Mouse (Mus musculus): Measurements from ENCODE around the gene Wnt10b.
"Not testable (repeated sequence)": the region's sequence is repeated elsewhere in the genome, so short reads cannot be mapped to it uniquely, and the experiment has no call there.

The Wnt10b gene

DNA sequence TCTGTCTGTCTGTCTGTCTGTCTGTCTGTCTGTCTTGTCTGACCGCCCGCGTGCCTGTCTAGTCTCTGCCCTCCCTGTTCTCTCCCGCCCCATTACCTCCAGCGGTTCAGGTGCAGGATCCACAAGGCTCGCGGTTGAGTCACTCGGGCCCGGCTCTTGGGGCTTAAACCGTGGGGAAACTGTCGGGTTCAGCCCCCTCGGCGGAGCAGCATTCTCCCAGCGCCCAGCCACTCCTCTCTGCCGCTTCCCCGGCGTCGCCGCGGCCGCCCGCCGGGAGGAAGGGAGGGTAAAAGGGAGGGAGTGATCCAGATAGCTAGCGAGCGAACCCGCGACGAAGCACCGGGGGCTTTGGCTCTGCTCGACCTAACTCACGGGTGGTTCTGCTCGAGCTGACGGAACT, at the start of gene Wnt10b:
TSS of gene Wnt10b (minus strand) at position 389 of the 400 bp plus-strand sequence.
- no peak for DNase-seq

DNA sequence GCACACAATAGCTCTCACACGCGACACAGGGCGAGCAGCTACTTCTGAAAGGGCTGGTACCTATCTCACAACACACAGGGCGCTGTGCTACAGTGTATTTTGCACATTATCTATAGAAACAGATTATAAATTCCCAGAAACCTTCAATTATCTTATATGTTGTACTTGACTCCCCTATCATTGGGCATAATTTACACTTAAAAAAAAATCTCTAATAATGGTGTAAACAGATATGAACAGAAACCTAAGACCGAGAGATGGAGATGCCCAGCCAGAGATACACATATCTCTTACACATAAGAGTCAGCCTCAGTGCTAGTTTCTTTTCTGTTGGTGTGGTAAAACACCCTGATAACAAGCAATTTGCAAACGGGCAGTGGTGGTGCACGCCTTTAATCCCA, 49.7 kb upstream of the Wnt10b start:
- DNase-seq, result no peak

DNA sequence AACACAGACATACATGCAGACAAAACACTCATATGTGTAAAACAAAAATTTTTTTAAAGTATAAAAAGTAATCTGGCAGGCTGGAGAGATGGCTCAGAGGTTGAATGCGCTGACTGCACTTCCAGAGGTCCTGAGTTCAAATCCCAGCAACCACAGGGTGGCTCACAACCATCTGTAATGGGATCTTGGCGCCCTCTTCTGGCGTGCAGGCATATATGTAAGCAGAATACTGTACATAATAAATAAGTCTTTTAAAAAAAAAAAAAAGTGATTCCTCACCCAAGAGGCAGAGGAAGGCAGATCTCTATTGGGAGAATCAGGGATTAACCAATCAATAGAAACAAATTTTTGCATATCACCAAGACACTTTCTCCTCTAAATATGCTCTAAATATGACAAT, 45.5 kb upstream of the Wnt10b start:
- DNase-seq, result no peak

DNA sequence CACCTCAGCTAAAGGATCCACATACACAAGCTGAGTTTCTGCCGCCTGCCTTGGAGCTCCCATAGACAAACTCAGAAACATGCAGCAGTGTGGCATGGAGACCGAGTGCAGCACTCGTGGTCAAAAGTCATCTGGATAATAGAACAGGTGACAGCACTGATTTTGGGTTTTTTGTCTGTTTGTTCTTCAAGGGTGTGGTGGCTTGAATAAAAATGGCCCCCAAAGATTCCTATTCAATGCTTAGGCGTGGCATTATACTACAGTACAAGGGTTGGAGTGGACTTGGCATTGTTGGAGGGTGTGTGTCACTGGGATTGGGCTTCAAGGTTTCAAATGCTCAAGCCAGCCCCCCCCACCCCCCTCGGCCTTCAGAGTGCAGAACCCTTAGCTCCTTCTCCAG, 44.2 kb upstream of the Wnt10b start:
- no peak for DNase-seq

DNA sequence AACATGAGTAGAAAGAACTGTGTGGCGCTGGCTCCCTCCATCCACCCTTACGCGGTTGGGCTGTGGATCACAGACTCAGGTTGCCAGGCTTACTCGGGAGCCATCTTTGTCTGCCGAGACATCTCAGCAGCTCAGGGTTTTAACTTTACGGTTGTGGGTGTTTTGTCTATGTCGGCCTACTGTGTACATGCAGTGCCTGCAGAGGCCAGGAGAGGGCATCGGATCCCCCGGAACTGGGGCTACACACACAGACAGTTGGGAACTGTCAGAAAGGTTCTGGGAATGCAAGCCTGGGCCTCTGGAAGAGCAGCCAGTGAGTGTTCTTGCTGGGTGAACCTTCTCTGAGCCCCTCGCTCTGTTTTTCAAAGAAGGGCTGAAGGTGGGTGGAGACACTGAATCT, 43.5 kb upstream of the Wnt10b start:
- DNase-seq, result no peak

DNA sequence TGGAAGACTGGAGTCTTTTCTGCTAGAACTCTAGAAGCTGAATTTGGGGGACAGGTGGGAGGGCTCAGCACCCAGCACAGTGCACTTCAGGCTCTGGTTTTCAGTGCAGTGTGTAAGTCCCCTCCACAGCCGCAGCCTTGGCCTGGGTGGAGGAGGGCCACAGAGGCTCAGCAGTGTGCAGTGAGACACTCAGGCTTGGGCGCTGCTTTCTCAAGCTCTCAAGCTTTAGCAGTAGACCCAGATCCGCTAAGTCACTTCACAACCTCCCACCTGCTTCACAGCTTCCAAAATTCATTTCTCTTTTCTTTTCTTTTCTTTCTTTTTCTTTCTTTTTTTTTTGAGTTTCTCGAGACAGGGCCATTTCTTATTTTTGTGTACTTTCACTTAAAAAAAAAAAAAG, 43.0 kb upstream of the Wnt10b start:
- DNase-seq, result no peak

DNA sequence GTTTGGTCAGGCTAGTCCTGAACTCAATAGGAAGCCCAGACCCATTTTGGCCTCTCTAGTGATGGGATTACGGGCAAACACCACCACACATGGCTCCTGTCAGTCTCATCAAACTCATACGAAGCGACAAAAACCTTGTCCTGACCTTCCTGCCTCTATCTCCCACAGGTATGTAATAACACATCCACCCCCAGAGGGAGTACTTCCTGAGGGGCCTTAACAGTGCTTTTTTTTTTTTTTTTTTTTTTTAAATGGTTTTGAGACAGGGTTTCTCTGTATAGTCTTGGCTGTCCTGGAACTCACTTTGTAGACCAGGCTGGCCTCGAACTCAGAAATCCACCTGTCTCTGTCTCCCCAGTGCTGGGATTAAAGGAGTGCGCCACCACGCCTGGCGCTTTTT, 40.2 kb upstream of the Wnt10b start:
- DNase-seq, result no peak

DNA sequence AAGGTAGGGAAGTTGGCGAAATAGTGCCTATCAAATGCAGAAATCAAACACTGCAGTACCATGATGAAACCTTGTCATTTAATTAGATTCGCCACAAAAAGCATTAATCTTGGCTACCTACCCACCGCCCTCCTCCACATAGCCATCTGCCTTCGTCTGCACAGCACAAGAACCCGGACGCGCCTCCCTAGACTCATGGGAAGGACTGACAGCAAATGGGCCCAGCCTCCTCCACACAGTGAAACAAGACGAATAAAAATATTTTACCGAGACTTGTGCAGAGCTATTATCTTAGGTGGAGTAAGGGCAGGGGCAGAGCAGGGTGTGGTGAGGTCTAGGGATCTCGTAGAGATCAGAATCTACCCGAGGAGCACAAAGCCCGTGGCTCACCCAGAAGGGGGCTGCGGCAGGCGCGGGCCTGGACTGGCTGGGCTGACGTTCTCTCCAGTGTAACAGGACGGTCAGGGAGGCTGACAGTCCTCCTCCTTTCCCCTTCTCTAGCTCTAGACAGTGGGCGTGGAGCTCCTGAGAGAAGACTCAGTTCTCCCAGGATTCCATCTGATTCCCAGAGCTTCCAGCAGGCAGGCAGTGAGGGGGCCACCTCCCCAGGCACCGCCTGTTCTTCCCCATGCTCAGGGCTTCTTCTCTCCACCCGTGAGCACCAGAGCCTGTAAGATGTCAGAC, 34.9 kb upstream of the Wnt10b start:
- DNase-seq, result no peak

DNA sequence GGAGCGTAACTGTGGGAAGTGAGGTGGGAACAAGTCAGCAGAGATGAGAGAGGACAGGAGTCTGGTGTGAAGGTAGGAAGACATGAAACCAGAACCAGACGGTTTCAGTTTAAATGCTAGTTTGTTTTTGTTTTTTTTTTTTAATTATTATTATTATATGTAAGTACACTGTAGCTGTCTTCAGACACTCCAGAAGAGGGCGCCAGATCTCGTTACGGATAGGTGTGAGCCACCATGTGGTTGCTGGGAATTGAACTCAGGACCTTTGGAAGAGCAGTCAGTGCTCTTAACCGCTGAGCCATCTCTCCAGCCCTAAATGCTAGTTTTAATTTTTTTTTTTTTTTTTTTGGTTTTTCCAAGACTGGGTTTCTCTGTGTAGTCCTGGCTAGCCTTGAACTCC, 32.3 kb upstream of the Wnt10b start:
- not testable (repeated sequence) for DNase-seq

DNA sequence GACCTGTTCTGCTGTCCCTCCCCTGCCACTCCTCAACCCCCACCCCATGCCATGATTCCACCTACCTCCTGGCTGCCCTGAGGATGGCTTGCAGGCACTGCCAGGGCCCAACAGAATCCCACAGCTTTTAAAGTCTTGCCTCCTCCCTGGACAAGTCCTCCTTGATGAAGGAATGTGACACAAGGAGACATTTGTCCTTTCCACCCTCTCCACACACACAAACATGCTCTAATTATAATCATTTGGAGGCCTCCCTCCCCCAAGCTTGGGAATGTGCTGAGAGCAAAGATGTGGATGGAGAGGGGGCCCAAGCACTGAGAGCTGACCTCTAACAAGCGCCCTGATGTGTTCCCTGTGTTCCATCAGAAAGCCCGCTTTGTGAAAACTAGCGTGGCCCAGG, 31.4 kb upstream of the Wnt10b start, which contains the start of gene Ddn:
TSS of gene Ddn (minus strand) at position 101 of the 400 bp plus-strand sequence.
- no peak for DNase-seq

DNA sequence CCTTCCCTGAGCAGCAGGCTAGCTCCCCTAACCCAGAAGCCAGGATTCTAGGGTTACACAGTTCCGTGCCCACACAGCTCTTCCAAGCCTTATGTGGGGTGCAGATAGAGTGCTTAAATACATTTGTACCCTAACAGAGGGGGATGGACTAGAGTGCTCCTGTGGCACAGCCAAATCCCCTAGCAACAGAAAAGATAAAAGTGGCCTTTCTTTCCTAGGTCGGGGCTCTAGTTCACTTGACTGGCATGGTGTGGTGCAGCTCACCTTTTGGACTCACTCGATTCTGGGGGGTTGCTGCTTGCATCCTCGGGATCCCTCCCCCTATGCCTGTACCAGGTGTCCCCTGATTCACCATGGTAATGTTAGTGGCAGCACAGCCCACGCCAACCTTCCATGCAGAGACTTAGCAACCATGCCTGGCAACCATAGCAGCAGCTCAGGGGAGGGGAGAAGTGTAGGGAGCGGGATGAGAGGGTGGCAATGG, 30.7 kb upstream of the Wnt10b start:
- no peak for DNase-seq

DNA sequence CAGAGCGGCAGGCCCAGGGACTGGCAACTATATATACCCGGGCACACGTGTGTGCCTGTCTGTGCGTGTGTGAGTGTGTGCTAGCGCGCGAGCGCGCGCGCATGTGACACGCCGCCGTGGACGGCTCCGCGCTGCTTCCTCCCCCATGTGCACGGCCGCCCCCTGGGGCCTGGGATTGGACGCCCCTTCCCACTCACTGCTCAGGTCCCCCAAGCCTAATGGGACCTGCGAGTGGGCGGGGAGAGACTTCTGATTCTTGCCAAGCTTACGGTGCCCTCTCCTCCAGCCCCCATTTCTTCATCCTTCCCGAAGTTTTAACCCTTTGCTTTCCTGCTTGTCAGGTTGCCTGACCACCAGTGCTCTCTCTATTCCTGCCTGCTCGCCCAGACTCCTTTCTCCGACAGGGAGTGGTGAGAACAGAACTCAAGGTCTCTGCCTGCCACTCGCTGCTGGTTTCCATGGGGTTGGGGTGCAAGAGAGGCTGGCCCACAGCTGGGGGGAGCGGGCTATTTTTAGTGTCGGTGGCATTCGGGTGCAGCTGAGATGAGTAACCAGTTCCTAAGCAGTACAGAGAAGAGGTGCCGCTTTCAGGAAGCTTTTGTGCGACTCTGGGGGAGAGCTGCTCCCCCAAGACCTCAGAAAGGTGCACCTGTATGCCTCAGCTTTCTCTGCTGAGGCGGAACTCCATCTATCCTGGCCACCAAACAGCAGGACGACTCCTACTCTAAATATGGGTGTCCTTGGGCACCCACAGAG, 30.1 kb upstream of the Wnt10b start:
- DNase-seq, result peak; percentile 55

DNA sequence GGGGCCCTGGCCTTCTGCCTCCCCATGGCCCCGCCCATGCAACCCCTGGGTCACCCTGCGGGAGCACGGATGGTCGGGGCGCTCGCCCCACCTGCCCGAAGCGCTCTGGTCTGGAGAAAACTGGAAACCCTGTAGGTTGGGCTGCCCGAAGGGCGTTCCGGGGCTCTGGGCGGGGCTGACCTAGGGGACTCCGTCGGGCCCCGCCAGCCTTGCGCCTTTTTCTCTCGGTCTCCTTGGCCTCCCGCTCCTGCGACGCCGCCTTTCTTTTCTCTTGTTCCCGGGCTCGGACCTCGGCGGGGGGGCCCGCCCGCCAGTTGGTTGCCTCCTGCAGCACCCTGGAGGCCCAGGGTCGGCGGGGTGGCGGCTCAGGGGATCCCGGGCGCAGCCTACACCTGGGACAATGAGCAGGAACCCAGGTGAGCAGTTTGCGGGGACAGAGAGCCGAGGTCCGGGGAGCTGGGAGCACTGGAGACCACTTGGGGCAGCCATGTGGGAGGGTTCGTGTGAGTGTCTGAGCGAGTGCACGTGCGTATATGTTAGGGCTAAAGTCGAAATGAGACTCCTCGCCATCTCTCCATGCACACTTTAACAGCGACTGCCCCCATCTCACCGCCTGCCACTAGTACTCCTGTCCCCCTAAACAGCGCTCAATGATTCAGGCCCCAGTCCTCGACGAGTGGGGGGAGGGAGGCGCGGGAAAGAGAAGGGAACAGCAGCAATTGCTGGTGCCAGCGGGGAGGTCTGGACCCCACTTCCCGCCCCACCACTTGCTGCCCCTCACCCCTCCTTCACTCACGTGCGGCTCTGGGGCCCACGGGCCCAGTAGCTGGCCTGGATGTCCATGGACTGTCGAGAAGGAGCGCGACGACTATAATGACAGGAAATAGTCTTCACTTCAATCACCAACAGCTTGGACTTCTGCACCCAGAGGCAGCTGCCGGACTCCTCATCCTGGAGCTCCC, 29.1 kb upstream of the Wnt10b start:
- peak; percentile 52 for DNase-seq

DNA sequence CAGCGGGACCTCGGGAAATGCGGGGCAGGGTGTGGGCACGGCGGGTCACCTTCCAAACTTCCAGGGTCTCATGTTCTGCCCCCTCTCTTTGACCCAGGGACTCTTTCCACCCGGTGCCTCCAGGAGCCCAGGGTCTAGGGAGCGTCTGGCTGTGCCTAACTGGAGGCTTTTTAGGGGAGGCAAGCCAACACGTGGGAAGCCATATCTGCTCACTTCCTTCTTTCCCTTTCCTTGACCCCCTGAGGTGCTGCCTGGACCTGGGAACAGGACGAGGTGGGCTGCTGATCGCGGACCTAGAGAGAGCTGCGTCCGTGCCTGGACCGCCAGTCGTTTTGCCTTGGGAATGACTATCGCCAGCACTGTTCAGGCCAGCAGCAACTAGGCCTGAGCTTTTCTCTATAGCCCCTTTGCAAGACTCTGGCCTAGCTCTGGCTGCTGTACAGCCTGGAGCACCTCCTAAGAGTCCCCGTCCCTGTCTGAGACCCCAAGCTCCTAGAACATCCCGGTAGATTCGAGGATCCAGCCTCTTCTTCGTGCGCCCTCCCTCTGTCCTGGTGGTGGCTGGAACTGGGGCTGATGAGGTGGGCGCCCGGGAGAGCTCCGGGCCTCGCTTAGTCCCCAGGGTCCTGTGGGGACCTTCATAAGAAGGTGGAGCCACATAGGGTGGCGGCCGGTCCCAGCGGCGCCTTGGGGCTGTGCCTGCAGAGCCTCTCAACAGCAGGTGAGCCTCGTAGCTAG, 28.3 kb upstream of the Wnt10b start:
- no peak for DNase-seq

DNA sequence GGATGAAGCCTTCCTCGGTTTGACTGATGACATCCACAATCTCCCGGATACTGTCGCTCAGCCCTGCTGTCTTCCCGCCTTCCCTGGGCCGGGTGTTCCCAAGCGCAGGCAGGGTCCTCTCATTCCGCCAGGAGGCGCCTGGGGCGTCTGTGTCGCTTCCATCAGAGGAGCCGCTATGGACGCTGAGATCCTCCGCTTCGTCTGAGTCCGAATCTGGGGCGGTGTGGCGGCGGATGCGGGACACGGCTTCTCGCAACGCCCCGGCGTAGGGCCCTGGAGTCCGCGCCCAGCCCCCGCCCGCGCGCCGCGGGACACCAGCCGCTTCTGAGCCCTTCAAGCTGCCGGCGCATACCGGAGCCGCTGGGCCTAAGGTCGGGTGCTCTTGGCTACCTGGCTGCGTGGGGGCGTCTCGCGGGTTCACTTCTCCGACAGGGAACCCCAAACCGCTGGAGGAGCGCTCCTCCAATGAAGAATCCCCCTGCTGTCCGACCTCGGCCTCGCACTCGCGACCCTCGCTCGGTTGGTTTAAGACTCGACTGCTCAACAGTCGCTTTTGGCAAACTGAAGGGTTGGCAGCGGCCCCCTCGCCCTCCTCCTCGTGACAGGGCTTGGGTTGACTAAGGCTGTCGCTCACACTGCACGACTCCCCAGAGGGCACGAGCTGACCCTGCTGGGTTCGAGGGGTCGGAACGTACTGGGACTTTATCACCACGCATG, 27.5 kb upstream of the Wnt10b start:
- DNase-seq, result peak; percentile 90

DNA sequence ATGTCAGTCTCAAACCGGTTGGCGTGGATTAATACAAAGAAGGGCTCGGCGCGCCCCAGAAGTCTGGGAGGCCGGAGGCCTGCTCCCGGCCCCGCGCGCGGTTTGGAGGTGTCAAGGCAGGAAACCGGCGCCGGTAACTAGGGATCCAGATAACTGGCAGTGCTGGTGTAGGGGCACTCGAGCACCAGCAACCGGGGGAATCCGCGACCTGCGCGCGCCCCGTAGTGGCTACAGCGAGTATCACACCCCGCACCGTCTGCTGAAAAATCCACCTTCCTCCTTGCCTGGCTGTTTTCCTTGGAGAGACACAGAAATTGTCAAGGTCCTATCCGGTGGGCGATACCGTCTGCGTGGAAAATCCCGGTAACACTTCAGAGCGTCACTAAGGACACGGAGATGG, 26.1 kb upstream of the Wnt10b start:
- peak; percentile 89 for DNase-seq

DNA sequence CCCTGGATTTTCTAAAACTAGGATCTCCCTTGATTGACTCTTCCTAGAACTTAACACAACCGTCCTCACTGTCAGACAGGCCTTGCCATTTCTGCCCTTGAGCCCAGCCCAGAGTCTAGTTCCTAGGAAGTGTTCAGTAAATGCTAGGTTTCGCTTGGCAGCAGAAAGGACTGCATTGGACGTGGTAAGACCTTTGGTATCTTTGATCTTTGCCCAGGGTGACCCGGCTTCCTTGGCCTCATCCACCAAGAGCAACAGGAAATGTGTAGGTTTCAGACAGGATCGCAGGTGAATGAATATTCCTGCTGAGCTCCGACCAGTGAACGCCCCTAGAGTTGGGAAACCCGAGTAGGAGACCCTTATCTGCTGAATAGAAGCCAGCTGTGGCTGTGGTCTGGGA, 25.0 kb upstream of the Wnt10b start:
- no peak for DNase-seq

DNA sequence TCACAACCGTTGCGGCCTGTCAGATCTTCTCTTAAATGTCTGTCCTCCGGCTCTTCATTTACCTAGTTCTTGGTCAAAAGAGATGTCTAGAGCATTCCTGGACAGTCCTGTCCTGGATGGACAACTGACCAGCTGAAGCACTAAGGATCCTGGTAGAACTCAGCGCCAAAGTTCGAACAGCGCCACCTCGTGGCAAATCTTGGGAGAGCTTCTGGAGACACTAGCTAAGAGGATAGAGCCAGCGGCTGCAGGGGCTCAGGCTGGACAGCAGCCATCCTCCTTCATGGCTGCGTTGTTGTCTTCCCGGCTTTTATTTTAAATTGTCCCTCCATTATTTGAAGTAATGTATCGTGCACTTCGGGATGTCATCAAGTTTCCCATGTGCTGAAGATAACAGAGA, 21.4 kb upstream of the Wnt10b start:
- peak; percentile 87 for DNase-seq

DNA sequence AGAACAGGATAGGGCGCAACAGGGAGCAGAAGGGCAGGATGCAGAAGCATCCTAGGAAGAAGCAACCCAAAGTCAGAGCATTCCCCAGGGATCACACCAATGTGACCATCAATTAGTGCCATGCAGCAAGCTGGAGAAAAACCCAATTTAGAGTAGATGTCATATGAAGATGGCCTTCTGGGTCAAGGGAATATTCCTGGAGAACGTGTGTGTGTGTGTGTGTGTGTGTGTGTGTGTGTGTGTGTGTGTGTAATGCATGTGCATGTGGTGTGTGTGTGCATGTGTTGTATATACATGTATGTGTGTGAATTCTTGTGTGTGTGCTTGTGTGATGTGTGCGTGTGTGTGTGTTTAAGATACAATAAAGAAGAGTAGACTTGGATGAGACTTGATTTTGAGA, 21.0 kb upstream of the Wnt10b start:
- no peak for DNase-seq

DNA sequence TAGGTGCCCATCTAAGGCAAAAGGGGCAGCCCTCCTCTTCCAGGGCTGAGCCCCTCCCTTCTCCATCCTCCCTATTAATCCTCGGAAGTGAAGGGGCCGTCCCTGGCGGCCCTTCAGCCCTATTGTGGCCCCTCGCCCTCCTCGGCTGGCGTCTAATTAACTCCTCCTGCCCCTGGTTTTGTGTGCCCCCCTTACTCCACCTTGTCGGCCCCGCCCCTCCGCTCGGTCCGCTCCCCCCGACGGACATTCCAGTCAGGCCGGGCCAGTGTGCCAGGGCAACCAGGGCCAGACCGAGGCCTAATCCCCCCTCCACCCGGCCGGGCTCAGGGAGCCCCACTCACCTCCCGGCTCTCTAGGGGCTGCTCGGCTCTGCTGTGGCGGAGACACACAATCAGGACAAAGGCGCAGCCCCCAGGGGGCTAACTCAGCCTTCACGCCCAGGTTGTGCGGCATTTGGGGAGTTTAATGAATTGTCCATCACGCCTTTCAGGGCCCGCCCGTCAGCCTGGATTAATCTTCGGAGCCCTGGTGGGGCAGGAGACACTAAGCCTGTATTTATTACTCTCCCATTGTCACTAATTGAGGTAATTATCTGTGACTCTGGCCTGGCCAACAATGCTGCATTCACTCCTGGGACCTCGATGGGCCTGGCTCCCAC, 20.0 kb upstream of the Wnt10b start:
- peak; percentile 90 for DNase-seq

All from embryo, embryonic 11 days (tissue).